Mouse (Mus musculus) spleen, adult 2 months (tissue): Measurements from ENCODE around the gene Pidd1. TPM values are rescaled to one million over a fixed set of nuclear protein-coding genes. Genes with fewer than 3 reads are reported as not detected.
A peak's percentile ranks its signal among the peaks of the same experiment; 100 is the strongest.

Experiments used
- DNase-seq, 2 experiments: peaks; one replicate each; pipeline versions ENCODE4 v3.0.0 to v3.0.0-alpha.2; 2012 to 2021; ENCODE audit warnings: low spot score in 2 of 2, low read depth in 1 of 2
- H3K27ac ChIP-seq: fragments of 200-500 bp; 2 replicates; pipeline ENCODE4 v1.5.1; 2012; ENCODE audit warnings: low read length, inconsistent platforms; ENCODE audit not compliant: insufficient read depth
- H3K27me3 ChIP-seq: fragments of 200-500 bp; 2 replicates; pipeline ENCODE4 v1.6.1; 2012; ENCODE audit warnings: mild to moderate bottlenecking, moderate library complexity, low read length, inconsistent platforms; ENCODE audit not compliant: control insufficient read depth, insufficient read depth
- H3K36me3 ChIP-seq: fragments of 200-500 bp; 2 replicates; pipeline ENCODE4 v1.6.1; 2012; ENCODE audit warnings: mild to moderate bottlenecking, low read length, inconsistent platforms; ENCODE audit not compliant: control insufficient read depth, insufficient read depth
- H3K4me1 ChIP-seq: fragments of 200-500 bp; 2 replicates; pipeline ENCODE4 v1.6.1; 2011; ENCODE audit warnings: inconsistent platforms; ENCODE audit not compliant: control insufficient read depth, insufficient read depth, insufficient read length
- H3K4me3 ChIP-seq: fragments of 200-500 bp; 2 replicates; pipeline ENCODE4 v1.5.1; 2011; ENCODE audit warnings: mild to moderate bottlenecking, inconsistent platforms; ENCODE audit not compliant: insufficient read depth, insufficient read length; ENCODE audit errors: extremely low read depth
- CTCF ChIP-seq: fragments of 200-500 bp; IDR thresholded peaks from 2 replicates; pipeline ENCODE4 v1.5.1; 2011; ENCODE audit warnings: mild to moderate bottlenecking, inconsistent platforms; ENCODE audit not compliant: insufficient read depth, insufficient read length, insufficient replicate concordance; ENCODE audit errors: extremely low read depth
- POLR2A ChIP-seq: fragments of 200-500 bp; IDR thresholded peaks from 2 replicates; pipeline ENCODE4 v1.6.1; 2011; ENCODE audit warnings: low read depth, low read length, inconsistent platforms
- WGBS: fragments of 180-500 bp; shearing (Covaris S2); methylation state at CpG from one replicate; pipeline ENCODE4 v1.1.7; 2018; 5-methylcytosine and 5-hydroxymethylcytosine counted together
- polyA plus RNA-seq: library from polyadenylated mRNA; depleted of rRNA; stranded (reverse); fragments of >200 nt; gene quantifications from 2 replicates; pipeline ENCODE4 v1.2.3, GENCODE M21; 2012

The Pidd1 gene
- polyA plus RNA-seq, 1 experiment = 20.4 TPM

GRCm38 (mm10) chr7:141472763-141473162 is 28.9 kb upstream of the Pidd1 start:
- DNase-seq = no peak
- no peak overlapping the region for H3K27ac ChIP-seq
- 89% methylated on average over 6 of the region's 6 CpGs for WGBS
- peaks cover 24% of the 10 kb centered on the region for H3K4me1 ChIP-seq
- H3K27me3 ChIP-seq = peaks cover 7% of the 10 kb centered on the region; the same call in 1 of the 2 replicates
- H3K36me3 ChIP-seq = peaks cover 12% of the 10 kb centered on the region
- TF ChIP-seq POLR2A = no peak
- no peak for TF ChIP-seq CTCF
- no peak overlapping the region for H3K4me3 ChIP-seq

GRCm38 (mm10) chr7:141472226-141472625 is 28.4 kb upstream of the Pidd1 start:
- Histone ChIP-seq H3K36me3 (peaks cover 12% of the 10 kb centered on the region), H3K4me3 (no peak overlapping the region), H3K4me1 (peaks cover 24% of the 10 kb centered on the region), H3K27ac (no peak overlapping the region), H3K27me3 (peaks cover 7% of the 10 kb centered on the region; the same call in 1 of the 2 replicates)
- DNase-seq = no peak
- whole genome bisulfite sequencing = 89% methylated on average over 6 of the region's 6 CpGs
- TF ChIP-seq POLR2A (no peak), CTCF (no peak)

- Histone ChIP-seq H3K27me3 (peaks cover 7% of the 10 kb centered on the region; the same call in 1 of the 2 replicates), H3K27ac (no peak overlapping the region), H3K4me3 (no peak overlapping the region), H3K36me3 (peaks cover 12% of the 10 kb centered on the region), H3K4me1 (peaks cover 24% of the 10 kb centered on the region)
- TF ChIP-seq CTCF (no peak), POLR2A (no peak)
- WGBS = 95% methylated on average over 1 of the region's 1 CpGs
- no peak for DNase-seq
These were observed 27.4 kb upstream of the Pidd1 start for GRCm38 (mm10) chr7:141471236-141471635.

DNA sequence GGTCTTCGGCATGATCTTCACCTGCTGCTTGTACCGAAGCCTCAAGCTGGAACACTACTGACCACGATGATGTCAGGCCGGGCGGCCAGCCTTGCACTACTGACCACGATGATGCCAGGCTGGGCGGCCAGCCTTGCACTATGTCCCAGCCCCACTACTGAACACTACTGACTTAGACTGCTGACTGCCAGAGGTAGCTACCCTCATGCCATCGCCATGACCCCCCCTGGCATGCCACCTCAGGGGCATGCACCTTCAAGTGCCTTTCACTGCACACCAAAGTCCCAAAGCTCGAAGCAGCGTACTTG is 26.8 kb upstream of the Pidd1 start:
- no peak for DNase-seq
- Histone ChIP-seq H3K4me1 (peaks cover 21% of the 10 kb centered on the region), H3K4me3 (no peak overlapping the region), H3K27ac (no peak overlapping the region), H3K36me3 (peaks cover 12% of the 10 kb centered on the region), H3K27me3 (peaks cover 3% of the 10 kb centered on the region; the same call in 1 of the 2 replicates)
- TF ChIP-seq CTCF (no peak), POLR2A (no peak)
- WGBS = 94% methylated on average over 10 of the region's 10 CpGs

DNA sequence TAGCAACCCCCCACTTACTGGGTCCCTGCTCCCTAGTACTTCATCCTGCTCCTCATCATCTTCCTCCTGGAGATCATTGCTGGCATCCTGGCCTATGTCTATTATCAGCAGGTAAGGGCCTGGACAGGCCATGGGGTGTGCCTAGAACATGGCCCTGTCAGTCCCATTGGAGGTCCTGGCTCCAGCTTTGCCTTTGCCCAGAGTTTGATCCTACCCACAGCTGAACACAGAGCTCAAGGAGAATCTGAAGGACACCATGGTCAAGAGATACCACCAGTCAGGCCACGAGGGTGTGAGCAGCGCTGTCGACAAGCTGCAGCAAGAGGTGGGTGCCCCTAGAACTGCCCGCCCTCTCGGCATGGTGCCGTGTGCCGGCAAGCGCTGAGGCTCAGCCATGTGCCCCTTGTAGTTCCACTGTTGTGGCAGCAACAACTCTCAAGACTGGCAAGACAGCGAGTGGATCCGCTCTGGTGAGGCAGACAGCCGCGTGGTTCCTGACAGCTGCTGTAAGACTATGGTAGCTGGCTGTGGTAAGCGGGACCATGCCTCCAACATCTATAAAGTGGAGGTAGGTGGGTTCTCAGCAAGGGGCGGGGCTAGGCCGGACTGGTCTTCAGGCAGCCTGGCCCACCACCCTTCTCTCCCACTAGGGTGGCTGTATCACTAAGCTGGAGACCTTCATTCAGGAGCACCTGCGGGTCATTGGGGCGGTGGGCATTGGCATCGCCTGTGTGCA is 26.2 kb upstream of the Pidd1 start:
- no peak overlapping the region for H3K27ac ChIP-seq
- TF ChIP-seq POLR2A (no peak), CTCF (no peak)
- H3K4me3 ChIP-seq = no peak overlapping the region
- H3K4me1 ChIP-seq = peaks cover 20% of the 10 kb centered on the region
- DNase-seq = no peak
- H3K27me3 ChIP-seq = no peaks in the 10 kb centered on the region; the same call in 1 of the 2 replicates
- 94% methylated on average over 18 of the region's 18 CpGs for WGBS
- H3K36me3 ChIP-seq = peaks cover 12% of the 10 kb centered on the region

GRCm38 (mm10) chr7:141469352-141469751 is 25.5 kb upstream of the Pidd1 start:
- Histone ChIP-seq H3K36me3 (peaks cover 12% of the 10 kb centered on the region), H3K4me3 (no peak overlapping the region), H3K27ac (no peak overlapping the region), H3K4me1 (peaks cover 25% of the 10 kb centered on the region), H3K27me3 (no peaks in the 10 kb centered on the region; the same call in 1 of the 2 replicates)
- no peak for DNase-seq
- TF ChIP-seq POLR2A = no peak
- no peak for TF ChIP-seq CTCF
- 66% methylated on average over 6 of the region's 6 CpGs for WGBS

- Histone ChIP-seq H3K36me3 (peaks cover 12% of the 10 kb centered on the region), H3K4me1 (peaks cover 20% of the 10 kb centered on the region), H3K4me3 (peak overlapping the region; percentile 92; the same call in 1 of the 2 replicates), H3K27ac (peak overlapping the region; percentile 48), H3K27me3 (no peaks in the 10 kb centered on the region; the same call in 1 of the 2 replicates)
- TF ChIP-seq POLR2A (no peak), CTCF (peak; percentile 27; the same call in 1 of the 2 replicates)
- peak in 1 of 2 experiments; percentile 51 for DNase-seq
- WGBS = 12% methylated on average over 8 of the region's 8 CpGs
These were observed 24.8 kb upstream of the Pidd1 start for GRCm38 (mm10) chr7:141468522-141469211.
